Mouse (Mus musculus) embryo, embryonic 10 days (tissue): ENCODE data around the gene Mafb.

ENCODE experiments used
- DNase-seq: peaks from one replicate; pipeline ENCODE4 v3.0.0-alpha.2; 2015; ENCODE audit warnings: low spot score

Mafb gene

GRCm38 (mm10) chr2:160325105-160325644 lies 41.7 kb downstream of the Mafb start:
- DNase-seq, result no peak

GRCm38 (mm10) chr2:160321829-160322228 lies 45.0 kb downstream of the Mafb start:
- no peak for DNase-seq

GRCm38 (mm10) chr2:160318255-160318654 lies 48.6 kb downstream of the Mafb start:
- no peak for DNase-seq
